Comparison of ENCODE assay signal across 21 mouse cellular contexts in the genomic region with DNA sequence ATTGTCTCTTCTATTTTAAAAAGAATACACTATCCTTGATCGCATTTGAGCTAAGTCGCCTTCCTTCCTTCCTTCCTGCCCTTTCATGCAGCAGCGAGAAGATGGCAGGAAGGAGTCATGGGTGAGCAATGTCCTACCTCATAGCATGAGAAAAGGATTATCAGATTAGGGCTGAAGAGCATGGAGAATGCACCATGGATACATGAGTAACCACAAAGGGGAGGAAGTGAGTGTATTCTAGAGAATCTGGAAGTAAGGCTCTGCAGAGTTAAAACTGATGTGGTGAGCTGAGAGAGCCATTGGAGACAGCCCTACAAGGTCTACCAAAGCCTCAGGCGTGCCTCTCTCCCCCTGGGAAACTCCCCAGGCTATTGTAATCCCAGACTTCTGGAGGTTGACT.
"Had no signal": no experiment of that assay in that cellular context is flagged by ENCODE, and none has a peak within 500 bp of the region (broad histone marks: within the 10 kb centered on the region; RNA-seq: fewer than 3 reads in every experiment).

No protein-coding gene starts in this region.

- H3K4me3 ChIP-seq: heart, embryonic 12.5 days; hindbrain, embryonic 10.5 days; hindbrain, embryonic 12.5 days; intestine, embryonic 15.5 days; limb, embryonic 12.5 days; liver, embryonic 13.5 days had no signal

- DNase-seq: gastrocnemius, postnatal 14 days; gastrocnemius, postnatal 36 days; kidney, adult 18-20 months; kidney, adult 8-10 months; kidney, postnatal 10 days; kidney, postnatal 25 days; kidney, postnatal 4 days; layer of hippocampus, adult 9-11 months; layer of hippocampus, postnatal 36 days; liver; liver, embryonic 13.5 days had no signal

- H3K9me3 ChIP-seq: heart, embryonic 10.5 days; heart, embryonic 12.5 days; hindbrain, embryonic 10.5 days; hindbrain, embryonic 12.5 days; intestine, embryonic 15.5 days; limb, embryonic 10.5 days; limb, embryonic 12.5 days; liver, embryonic 13.5 days had no signal

- H3K27me3 ChIP-seq: heart, embryonic 12.5 days; intestine, embryonic 15.5 days had no signal

- H3K36me3 ChIP-seq: heart, embryonic 10.5 days; heart, embryonic 12.5 days; hindbrain, embryonic 10.5 days; hindbrain, embryonic 12.5 days; intestine, embryonic 15.5 days; limb, embryonic 10.5 days; limb, embryonic 12.5 days; liver, embryonic 13.5 days had no signal

- H3K27ac ChIP-seq: heart, embryonic 10.5 days; hindbrain, embryonic 10.5 days; hindbrain, embryonic 12.5 days; hindbrain, embryonic 14.5 days; intestine, embryonic 15.5 days; limb, embryonic 10.5 days; limb, embryonic 12.5 days; liver, embryonic 13.5 days had no signal

- ATAC-seq: inflammation-experienced regulatory T-cells, adult 6 months; intestine, postnatal 0 days had no signal

- H3K9ac ChIP-seq: heart, embryonic 12.5 days; hindbrain, embryonic 12.5 days; hindbrain, embryonic 14.5 days; intestine, embryonic 15.5 days; limb, embryonic 12.5 days; liver, embryonic 13.5 days had no signal
